Mouse (Mus musculus) heart, postnatal 4 days (tissue): ENCODE measurements around the gene Akna. TPM values are rescaled to one million over a fixed set of nuclear protein-coding genes. Genes with fewer than 3 reads are reported as not detected.

Experiments used
- DNase-seq: peaks from one replicate; pipeline ENCODE4 v3.0.0; 2021
- total RNA-seq, 2 experiments: library from RNA; stranded (reverse); gene quantifications; 2 replicates each; pipeline ENCODE4 v1.2.3; 2021

Akna gene
- total RNA-seq, 2 experiments from 2014 or later, result 4.8 to 5.3 TPM

- DNase-seq, result peak; percentile 49
These were observed 6.3 kb upstream of the Akna start for GRCm38 (mm10) chr4:63409317-63409907.

GRCm38 (mm10) chr4:63408649-63409048 lies 5.5 kb upstream of the Akna start:
- peak; percentile 73 for DNase-seq

- peak; percentile 45 for DNase-seq
These were observed 5.1 kb upstream of the Akna start for GRCm38 (mm10) chr4:63408247-63408646.

GRCm38 (mm10) chr4:63405683-63406082 lies 2.5 kb upstream of the Akna start:
- no peak for DNase-seq

GRCm38 (mm10) chr4:63405051-63405450 lies 1.9 kb upstream of the Akna start:
- DNase-seq, result no peak

GRCm38 (mm10) chr4:63404205-63404604 lies 1.1 kb upstream of the Akna start:
- DNase-seq, result no peak

GRCm38 (mm10) chr4:63402558-63402957 lies 596 bp downstream of the Akna start:
- no peak for DNase-seq

GRCm38 (mm10) chr4:63402056-63402455 lies 1.1 kb downstream of the Akna start:
- no peak for DNase-seq

GRCm38 (mm10) chr4:63401620-63402019 lies 1.5 kb downstream of the Akna start:
- no peak for DNase-seq

GRCm38 (mm10) chr4:63400541-63401306 lies 2.4 kb downstream of the Akna start:
- DNase-seq, result no peak

- DNase-seq, result no peak
These were observed 3.4 kb downstream of the Akna start for GRCm38 (mm10) chr4:63399691-63400270.

GRCm38 (mm10) chr4:63398854-63399609 lies 4.1 kb downstream of the Akna start:
- DNase-seq, result peak; percentile 52

- no peak for DNase-seq
These were observed 5.1 kb downstream of the Akna start for GRCm38 (mm10) chr4:63397981-63398537.

- no peak for DNase-seq
These were observed 11.8 kb downstream of the Akna start for GRCm38 (mm10) chr4:63391322-63391721.

- DNase-seq, result no peak
These were observed 13.1 kb downstream of the Akna start for GRCm38 (mm10) chr4:63389887-63390528.

- DNase-seq, result no peak
These were observed 13.8 kb downstream of the Akna start for GRCm38 (mm10) chr4:63389121-63389886.

GRCm38 (mm10) chr4:63388029-63388428 lies 15.1 kb downstream of the Akna start:
- no peak for DNase-seq

GRCm38 (mm10) chr4:63385784-63386183 lies 17.4 kb downstream of the Akna start:
- DNase-seq, result no peak

- no peak for DNase-seq
These were observed 17.9 kb downstream of the Akna start for GRCm38 (mm10) chr4:63385253-63385652.

- no peak for DNase-seq
These were observed 18.9 kb downstream of the Akna start for GRCm38 (mm10) chr4:63384262-63384661.

GRCm38 (mm10) chr4:63383474-63383873 lies 19.7 kb downstream of the Akna start:
- DNase-seq, result no peak
